Mouse (Mus musculus): ENCODE measurements around the gene Trappc6a. TPM values are rescaled to one million over a fixed set of nuclear protein-coding genes. Genes with fewer than 3 reads are reported as not detected.
A peak's percentile ranks its signal among the peaks of the same experiment; 100 is the strongest.

The Trappc6a gene
- polyA plus RNA-seq, 1 experiment from 2014 or later, result 61.7 TPM

- no peak for ATAC-seq (ENCODE audit: insufficient number of reproducible peaks, insufficient read depth, low FRiP score, low TSS enrichment)
- WGBS, result 76% methylated on average over 10 of the region's 10 CpGs
- no peaks in the 10 kb centered on the region for H3K4me1 ChIP-seq
- no peak overlapping the region for H3K27ac ChIP-seq
- peaks cover 3% of the 10 kb centered on the region; the same call in 1 of the 2 replicates for H3K27me3 ChIP-seq
- H3K4me3 ChIP-seq, result no peak overlapping the region
- H3K9me3 ChIP-seq, result no peaks in the 10 kb centered on the region
- H3K9ac ChIP-seq, result no peak overlapping the region
- H3K36me3 ChIP-seq, result peaks cover 71% of the 10 kb centered on the region
- no peak overlapping the region for H3K4me2 ChIP-seq (replicated peaks)
These were observed 22.9 kb downstream of the Trappc6a start for GRCm38 (mm10) chr7:19531077-19531476.

GRCm38 (mm10) chr7:19532240-19532639, 24.0 kb downstream of the Trappc6a start:
- Histone ChIP-seq H3K9ac (0 out of 2 replicates have a peak overlapping the region, but pooled peaks have one; percentile 12), H3K4me1 (no peaks in the 10 kb centered on the region), H3K27me3 (no peaks in the 10 kb centered on the region), H3K27ac (no peak overlapping the region), H3K36me3 (peaks cover 71% of the 10 kb centered on the region), H3K4me3 (no peak overlapping the region), H3K4me2 (replicated peaks) (no peak overlapping the region), H3K9me3 (no peaks in the 10 kb centered on the region)
- WGBS, result 91% methylated on average over 14 of the region's 14 CpGs
- no peak for ATAC-seq (ENCODE audit: insufficient number of reproducible peaks, insufficient read depth, low FRiP score, low TSS enrichment)

GRCm38 (mm10) chr7:19534676-19535075, 26.5 kb downstream of the Trappc6a start:
- H3K9me3 ChIP-seq, result no peaks in the 10 kb centered on the region
- H3K9ac ChIP-seq, result no peak overlapping the region
- no peak overlapping the region for H3K4me3 ChIP-seq
- H3K27ac ChIP-seq, result no peak overlapping the region
- no peaks in the 10 kb centered on the region for H3K27me3 ChIP-seq
- H3K4me2 ChIP-seq (replicated peaks), result no peak overlapping the region
- no peak for ATAC-seq (ENCODE audit: insufficient number of reproducible peaks, insufficient read depth, low FRiP score, low TSS enrichment)
- 95% methylated on average over 10 of the region's 10 CpGs for WGBS
- H3K4me1 ChIP-seq, result no peaks in the 10 kb centered on the region
- H3K36me3 ChIP-seq, result peaks cover 62% of the 10 kb centered on the region

GRCm38 (mm10) chr7:19540771-19541566, 32.8 kb downstream of the Trappc6a start:
- no peaks in the 10 kb centered on the region for H3K36me3 ChIP-seq

DNA sequence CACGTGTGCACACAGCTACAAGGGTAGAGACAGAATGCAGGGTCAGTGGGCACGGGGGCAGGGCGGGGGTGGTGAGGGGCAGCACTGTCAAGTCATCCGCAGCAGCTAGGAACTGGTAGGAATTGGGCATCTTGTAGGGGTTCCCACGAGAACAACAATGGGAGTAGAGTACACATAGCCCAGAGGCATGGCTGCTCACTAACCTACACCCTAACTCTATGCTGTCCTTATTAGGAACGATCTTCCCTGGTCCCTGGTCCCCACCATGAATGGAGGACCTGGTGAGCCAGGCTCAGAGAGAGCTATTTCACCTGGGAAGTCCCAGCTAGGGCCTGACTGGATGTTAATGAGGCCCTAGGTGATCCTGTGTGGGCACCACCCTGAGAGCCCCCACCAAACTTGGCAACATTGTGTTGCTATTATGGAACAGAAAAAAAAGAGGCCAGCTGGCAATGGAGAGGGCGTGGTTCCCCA, 33.5 kb downstream of the Trappc6a start:
- Histone ChIP-seq H3K4me3 (no peak overlapping the region), H3K9ac (no peak overlapping the region), H3K27me3 (no peaks in the 10 kb centered on the region), H3K27ac (no peak overlapping the region), H3K9me3 (no peaks in the 10 kb centered on the region), H3K4me2 (replicated peaks) (no peak overlapping the region), H3K36me3 (no peaks in the 10 kb centered on the region), H3K4me1 (peaks cover 8% of the 10 kb centered on the region; the same call in 1 of the 2 replicates)
- ATAC-seq (ENCODE audit: insufficient number of reproducible peaks, insufficient read depth, low FRiP score, low TSS enrichment), result no peak
- WGBS, result 80% methylated on average over 7 of the region's 7 CpGs

More at GRCm38 (mm10) chr7:19540771-19541566, 32.8 kb downstream of the Trappc6a start:
- no peaks in the 10 kb centered on the region for H3K27me3 ChIP-seq
- no peak for ATAC-seq (ENCODE audit: insufficient number of reproducible peaks, insufficient read depth, low FRiP score, low TSS enrichment)
- H3K4me3 ChIP-seq, result no peak overlapping the region
- no peaks in the 10 kb centered on the region for H3K9me3 ChIP-seq
- WGBS, result 78% methylated on average over 2 of the region's 2 CpGs
- no peak overlapping the region for H3K27ac ChIP-seq
- 0 out of 2 replicates have a peak, but pooled peaks cover 5% of the 10 kb centered on the region for H3K4me1 ChIP-seq
- no peak overlapping the region for H3K9ac ChIP-seq
- H3K4me2 ChIP-seq (replicated peaks), result no peak overlapping the region

DNA sequence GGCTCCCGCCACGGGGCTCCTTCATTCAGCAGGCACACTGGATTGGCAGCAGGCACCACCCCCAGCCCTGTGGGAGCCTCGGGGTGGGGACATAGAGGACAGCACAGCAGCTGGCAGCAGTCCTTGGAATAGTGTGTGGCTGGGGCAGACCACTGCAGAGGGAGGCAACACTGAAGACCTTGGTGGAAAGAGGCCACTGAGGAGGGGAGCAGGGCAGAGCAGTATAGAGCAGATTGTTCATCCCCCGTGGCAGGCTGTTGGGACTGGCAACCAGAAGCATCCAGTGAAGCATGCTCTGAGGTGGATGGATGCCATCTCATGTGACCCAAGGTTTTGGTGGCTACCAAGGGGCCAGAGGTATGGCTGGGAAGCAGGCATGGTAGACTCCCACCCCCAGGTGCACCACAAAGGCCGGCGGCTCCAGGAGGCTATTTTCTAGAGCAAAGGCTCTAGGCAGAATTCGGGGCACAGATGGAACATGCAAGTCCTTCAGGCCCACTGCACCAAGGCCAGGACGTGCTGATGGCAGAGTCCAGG, 34.0 kb downstream of the Trappc6a start:
- H3K9ac ChIP-seq, result no peak overlapping the region
- no peaks in the 10 kb centered on the region for H3K9me3 ChIP-seq
- H3K27me3 ChIP-seq, result no peaks in the 10 kb centered on the region
- H3K27ac ChIP-seq, result no peak overlapping the region; the same call in 1 of the 2 replicates
- WGBS, result 76% methylated on average over 8 of the region's 8 CpGs
- peaks cover 8% of the 10 kb centered on the region; the same call in 1 of the 2 replicates for H3K4me1 ChIP-seq
- ATAC-seq (ENCODE audit: insufficient number of reproducible peaks, insufficient read depth, low FRiP score, low TSS enrichment), result peak; percentile 64; the same call in 1 of the 2 replicates
- H3K4me2 ChIP-seq (replicated peaks), result no peak overlapping the region
- no peak overlapping the region for H3K4me3 ChIP-seq
- no peaks in the 10 kb centered on the region for H3K36me3 ChIP-seq

DNA sequence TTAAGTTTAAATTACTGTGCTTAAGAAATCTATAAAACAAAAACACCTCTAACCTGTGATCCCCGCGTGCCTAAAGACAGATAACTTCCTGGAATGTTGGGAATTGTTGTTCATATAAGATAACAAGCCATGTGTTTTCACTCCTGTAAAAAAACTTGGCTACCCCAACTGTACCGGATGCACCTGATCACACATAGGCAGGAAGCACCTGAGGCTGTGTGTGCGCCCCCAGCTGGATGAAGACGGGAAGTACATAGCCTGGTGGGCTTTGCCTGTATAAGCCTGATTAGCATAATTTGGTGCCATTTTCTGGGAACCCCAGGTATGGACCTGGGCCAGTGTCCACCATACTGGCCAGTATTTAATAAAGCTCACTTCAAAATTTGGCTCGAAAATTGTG, 35.4 kb downstream of the Trappc6a start:
- Histone ChIP-seq H3K9me3 (no peaks in the 10 kb centered on the region), H3K4me1 (peaks cover 8% of the 10 kb centered on the region; the same call in 1 of the 2 replicates), H3K27me3 (no peaks in the 10 kb centered on the region), H3K9ac (no peak overlapping the region), H3K27ac (no peak overlapping the region), H3K4me2 (replicated peaks) (no peak overlapping the region), H3K36me3 (no peaks in the 10 kb centered on the region), H3K4me3 (no peak overlapping the region)
- ATAC-seq (ENCODE audit: insufficient number of reproducible peaks, insufficient read depth, low FRiP score, low TSS enrichment), result no peak
- 53% methylated on average over 6 of the region's 6 CpGs for WGBS

DNA sequence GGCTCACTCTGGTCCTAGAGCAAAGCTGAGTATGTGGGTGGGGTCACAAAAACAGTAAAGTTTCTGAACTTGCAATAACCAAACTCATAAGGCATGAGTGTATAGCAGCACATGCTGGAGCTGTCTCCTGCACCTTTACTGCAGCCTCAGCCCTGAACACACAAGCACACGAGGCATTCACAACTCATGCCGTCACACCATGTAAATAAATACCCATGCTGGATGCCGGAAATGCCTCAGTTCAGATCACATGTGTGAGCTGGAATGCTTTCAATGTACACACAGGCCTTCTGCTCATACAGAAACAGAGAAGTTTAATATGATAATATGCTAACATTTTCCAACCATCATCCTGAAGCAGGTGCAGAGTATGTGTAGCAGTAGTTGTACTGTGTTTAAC, 37.8 kb downstream of the Trappc6a start:
- H3K27me3 ChIP-seq, result no peaks in the 10 kb centered on the region
- H3K9me3 ChIP-seq, result no peaks in the 10 kb centered on the region
- no peaks in the 10 kb centered on the region for H3K36me3 ChIP-seq
- no peak overlapping the region for H3K9ac ChIP-seq
- no peak for ATAC-seq (ENCODE audit: insufficient number of reproducible peaks, insufficient read depth, low FRiP score, low TSS enrichment)
- 61% methylated on average over 3 of the region's 3 CpGs for WGBS
- no peak overlapping the region for H3K4me3 ChIP-seq
- no peak overlapping the region for H3K27ac ChIP-seq
- H3K4me1 ChIP-seq, result peaks cover 8% of the 10 kb centered on the region; the same call in 1 of the 2 replicates
- H3K4me2 ChIP-seq (replicated peaks), result no peak overlapping the region

- 76% methylated on average over 2 of the region's 2 CpGs for WGBS
- Histone ChIP-seq H3K27me3 (no peaks in the 10 kb centered on the region), H3K4me1 (peaks cover 3% of the 10 kb centered on the region; the same call in 1 of the 2 replicates), H3K4me3 (no peak overlapping the region), H3K4me2 (replicated peaks) (no peak overlapping the region), H3K36me3 (peaks cover 4% of the 10 kb centered on the region; the same call in 1 of the 2 replicates), H3K27ac (no peak overlapping the region), H3K9me3 (no peaks in the 10 kb centered on the region), H3K9ac (no peak overlapping the region)
- no peak for ATAC-seq (ENCODE audit: insufficient number of reproducible peaks, insufficient read depth, low FRiP score, low TSS enrichment)
These were observed 39.3 kb downstream of the Trappc6a start for GRCm38 (mm10) chr7:19547344-19547969.

- Histone ChIP-seq H3K27ac (no peak overlapping the region), H3K36me3 (peaks cover 18% of the 10 kb centered on the region), H3K4me3 (no peak overlapping the region), H3K4me1 (peaks cover 3% of the 10 kb centered on the region; the same call in 1 of the 2 replicates), H3K9ac (no peak overlapping the region), H3K9me3 (no peaks in the 10 kb centered on the region), H3K27me3 (no peaks in the 10 kb centered on the region), H3K4me2 (replicated peaks) (no peak overlapping the region)
- WGBS, result 85% methylated on average over 10 of the region's 10 CpGs
- ATAC-seq (ENCODE audit: insufficient number of reproducible peaks, insufficient read depth, low FRiP score, low TSS enrichment), result no peak
These were observed 41.2 kb downstream of the Trappc6a start for GRCm38 (mm10) chr7:19549394-19549793.

DNA sequence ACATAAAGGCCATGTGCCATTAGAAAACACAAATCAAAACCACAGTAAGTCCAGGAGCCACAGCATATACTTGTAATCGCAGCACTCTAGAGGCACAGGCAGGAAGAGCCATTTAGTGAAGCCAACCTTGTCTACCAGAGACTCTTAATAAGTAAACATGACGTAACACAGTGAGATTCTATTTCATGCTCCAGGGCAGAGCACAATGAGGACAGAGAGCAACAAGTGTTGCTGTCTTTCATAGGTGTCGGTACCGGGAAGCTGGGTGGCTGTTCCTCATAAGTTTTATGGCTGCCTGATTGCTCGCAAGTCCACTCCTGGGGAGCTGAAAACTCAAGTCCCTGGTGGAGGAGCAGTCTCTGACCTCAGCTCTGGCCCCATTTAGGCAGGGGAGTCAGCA, 43.4 kb downstream of the Trappc6a start:
- no peak for ATAC-seq (ENCODE audit: insufficient number of reproducible peaks, insufficient read depth, low FRiP score, low TSS enrichment)
- Histone ChIP-seq H3K4me3 (no peak overlapping the region), H3K27me3 (no peaks in the 10 kb centered on the region), H3K9me3 (no peaks in the 10 kb centered on the region), H3K4me2 (replicated peaks) (no peak overlapping the region), H3K9ac (no peak overlapping the region), H3K4me1 (no peaks in the 10 kb centered on the region; the same call in 1 of the 2 replicates), H3K36me3 (peaks cover 31% of the 10 kb centered on the region), H3K27ac (no peak overlapping the region)
- WGBS, result 80% methylated on average over 5 of the region's 5 CpGs
